Mouse (Mus musculus): ENCODE results near the gene Efhc1. TPM values are rescaled to one million over a fixed set of nuclear protein-coding genes. Genes with fewer than 3 reads are reported as not detected.

The Efhc1 gene
- polyA plus RNA-seq (2014; fragmentation: Nextera tagmentation; extraction: Ambion mirVana) = 2.4 and 3.4 TPM in 2 replicates

GRCm38 (mm10) chr1:20951300-20951763 is at the start of gene Efhc1:
Gene Efhc1 (plus strand): TSS chr1:20951626.
- H3K27ac ChIP-seq (ENCODE audit: low read depth, low read length) = peak within 1 kb of the TSS; percentile 59; the same call in 1 of the 2 replicates
- peak within 1 kb of the TSS; percentile 77 for H3K4me2 ChIP-seq (replicated peaks; ENCODE audit: low read depth, low read length)

DNA sequence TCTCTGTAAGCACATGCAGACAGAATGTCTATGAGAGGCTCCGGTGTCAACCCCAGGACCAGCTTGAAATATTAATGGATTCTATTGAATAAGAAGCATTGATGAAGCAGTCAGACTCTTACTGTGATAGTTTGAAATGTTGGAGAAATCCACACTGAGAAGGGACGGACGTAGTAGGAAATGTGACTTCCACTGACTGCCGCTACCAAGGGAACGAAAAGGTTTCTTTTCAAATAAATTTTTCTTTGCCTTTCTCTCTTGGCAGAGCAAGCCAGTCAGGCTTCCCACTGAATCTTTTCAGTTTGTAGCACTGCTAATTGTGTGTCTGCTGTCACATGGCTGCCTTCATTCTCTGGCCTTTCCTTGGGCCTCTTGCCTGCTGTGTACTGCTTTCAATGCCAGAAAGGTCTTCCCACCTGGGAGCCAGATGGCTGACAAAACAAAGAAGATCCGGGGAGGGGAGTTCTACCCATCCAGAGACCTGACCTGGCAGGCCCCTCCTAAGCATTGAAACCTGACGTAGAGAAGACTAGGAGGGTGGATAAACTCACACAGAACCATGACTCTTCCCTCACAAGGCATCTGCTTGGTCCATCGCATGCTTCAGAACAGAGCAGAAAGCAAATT is 45.8 kb upstream of the Efhc1 start:
- 88% methylated on average over 8 of the region's 8 CpGs for WGBS
- ATAC-seq (ENCODE audit: low FRiP score, low TSS enrichment) = no peak
- Histone ChIP-seq H3K27me3 (ENCODE audit: control insufficient read depth, insufficient read depth, low read length) (no peaks in the 10 kb centered on the region), H3K4me3 (ENCODE audit: low read length) (no peak overlapping the region), H3K4me1 (ENCODE audit: control insufficient read depth, insufficient read depth, low read length) (no peaks in the 10 kb centered on the region), H3K9me3 (ENCODE audit: control insufficient read depth, low read length) (no peaks in the 10 kb centered on the region), H3K36me3 (ENCODE audit: control insufficient read depth, insufficient read depth, low read length) (no peaks in the 10 kb centered on the region), H3K4me2 (replicated peaks; ENCODE audit: low read depth, low read length) (no peak overlapping the region), H3K27ac (ENCODE audit: low read depth, low read length) (no peak overlapping the region), H3K9ac (ENCODE audit: low read depth, low read length) (no peak overlapping the region)

More at GRCm38 (mm10) chr1:20951300-20951763, at the start of gene Efhc1:
- Histone ChIP-seq H3K27me3 (ENCODE audit: control insufficient read depth, insufficient read depth, low read length) (no peaks in the 10 kb centered on the region), H3K4me3 (ENCODE audit: low read length) (peak within 1 kb of the TSS; percentile 56), H3K9me3 (ENCODE audit: control insufficient read depth, low read length) (no peaks in the 10 kb centered on the region), H3K36me3 (ENCODE audit: control insufficient read depth, insufficient read depth, low read length) (no peaks in the 10 kb centered on the region), H3K9ac (ENCODE audit: low read depth, low read length) (peak within 1 kb of the TSS; percentile 68), H3K4me1 (ENCODE audit: control insufficient read depth, insufficient read depth, low read length) (peaks cover 3% of the 10 kb centered on the region; the same call in 1 of the 2 replicates)
- peak; percentile 98 for ATAC-seq (ENCODE audit: low FRiP score, low TSS enrichment)
- 2% methylated on average over 23 of the region's 23 CpGs for WGBS

GRCm38 (mm10) chr1:20906128-20906515 is 45.3 kb upstream of the Efhc1 start:
- no peak for ATAC-seq (ENCODE audit: low FRiP score, low TSS enrichment)
- Histone ChIP-seq H3K4me3 (ENCODE audit: low read length) (no peak overlapping the region), H3K4me1 (ENCODE audit: control insufficient read depth, insufficient read depth, low read length) (no peaks in the 10 kb centered on the region), H3K9ac (ENCODE audit: low read depth, low read length) (no peak overlapping the region), H3K4me2 (replicated peaks; ENCODE audit: low read depth, low read length) (no peak overlapping the region), H3K9me3 (ENCODE audit: control insufficient read depth, low read length) (no peaks in the 10 kb centered on the region), H3K36me3 (ENCODE audit: control insufficient read depth, insufficient read depth, low read length) (no peaks in the 10 kb centered on the region), H3K27ac (ENCODE audit: low read depth, low read length) (no peak overlapping the region), H3K27me3 (ENCODE audit: control insufficient read depth, insufficient read depth, low read length) (no peaks in the 10 kb centered on the region)
- 93% methylated on average over 9 of the region's 9 CpGs for WGBS

GRCm38 (mm10) chr1:20908541-20908940 is 42.9 kb upstream of the Efhc1 start:
- Histone ChIP-seq H3K36me3 (ENCODE audit: control insufficient read depth, insufficient read depth, low read length) (no peaks in the 10 kb centered on the region), H3K4me1 (ENCODE audit: control insufficient read depth, insufficient read depth, low read length) (peaks cover 6% of the 10 kb centered on the region; the same call in 1 of the 2 replicates), H3K4me2 (replicated peaks; ENCODE audit: low read depth, low read length) (no peak overlapping the region), H3K9ac (ENCODE audit: low read depth, low read length) (no peak overlapping the region), H3K27me3 (ENCODE audit: control insufficient read depth, insufficient read depth, low read length) (no peaks in the 10 kb centered on the region), H3K9me3 (ENCODE audit: control insufficient read depth, low read length) (no peaks in the 10 kb centered on the region), H3K27ac (ENCODE audit: low read depth, low read length) (no peak overlapping the region), H3K4me3 (ENCODE audit: low read length) (no peak overlapping the region)
- WGBS = 47% methylated on average over 4 of the region's 4 CpGs
- no peak for ATAC-seq (ENCODE audit: low FRiP score, low TSS enrichment)

DNA sequence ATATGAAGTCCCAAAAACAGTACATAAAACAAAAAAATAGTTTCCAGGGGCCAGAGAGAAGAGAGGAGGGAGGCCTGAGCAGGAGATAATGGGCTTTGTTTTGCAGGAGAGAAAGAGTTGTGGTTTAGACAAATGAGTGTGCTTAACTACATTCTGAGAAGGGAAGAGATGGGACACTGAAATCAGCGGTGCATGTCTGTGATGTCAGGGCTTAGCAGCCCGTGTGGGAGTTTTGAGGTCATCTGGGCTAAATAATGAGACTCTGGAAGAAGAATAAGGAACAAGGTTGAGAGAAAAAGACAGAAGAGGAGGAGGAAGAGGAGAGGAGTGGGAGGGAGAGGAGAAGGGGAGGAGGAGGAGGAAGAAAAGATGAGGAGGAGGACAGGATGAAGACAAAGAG is 39.3 kb upstream of the Efhc1 start:
- no peaks in the 10 kb centered on the region for H3K36me3 ChIP-seq (ENCODE audit: control insufficient read depth, insufficient read depth, low read length)
- no peak overlapping the region for H3K4me3 ChIP-seq (ENCODE audit: low read length)
- no peak overlapping the region for H3K4me2 ChIP-seq (replicated peaks; ENCODE audit: low read depth, low read length)
- H3K27me3 ChIP-seq (ENCODE audit: control insufficient read depth, insufficient read depth, low read length) = no peaks in the 10 kb centered on the region
- peaks cover 6% of the 10 kb centered on the region; the same call in 1 of the 2 replicates for H3K4me1 ChIP-seq (ENCODE audit: control insufficient read depth, insufficient read depth, low read length)
- peak overlapping the region; percentile 34; the same call in 1 of the 2 replicates for H3K27ac ChIP-seq (ENCODE audit: low read depth, low read length)
- no peak overlapping the region for H3K9ac ChIP-seq (ENCODE audit: low read depth, low read length)
- no peaks in the 10 kb centered on the region for H3K9me3 ChIP-seq (ENCODE audit: control insufficient read depth, low read length)
- peak; percentile 80 for ATAC-seq (ENCODE audit: low FRiP score, low TSS enrichment)
- WGBS = 16% methylated on average over 2 of the region's 2 CpGs

DNA sequence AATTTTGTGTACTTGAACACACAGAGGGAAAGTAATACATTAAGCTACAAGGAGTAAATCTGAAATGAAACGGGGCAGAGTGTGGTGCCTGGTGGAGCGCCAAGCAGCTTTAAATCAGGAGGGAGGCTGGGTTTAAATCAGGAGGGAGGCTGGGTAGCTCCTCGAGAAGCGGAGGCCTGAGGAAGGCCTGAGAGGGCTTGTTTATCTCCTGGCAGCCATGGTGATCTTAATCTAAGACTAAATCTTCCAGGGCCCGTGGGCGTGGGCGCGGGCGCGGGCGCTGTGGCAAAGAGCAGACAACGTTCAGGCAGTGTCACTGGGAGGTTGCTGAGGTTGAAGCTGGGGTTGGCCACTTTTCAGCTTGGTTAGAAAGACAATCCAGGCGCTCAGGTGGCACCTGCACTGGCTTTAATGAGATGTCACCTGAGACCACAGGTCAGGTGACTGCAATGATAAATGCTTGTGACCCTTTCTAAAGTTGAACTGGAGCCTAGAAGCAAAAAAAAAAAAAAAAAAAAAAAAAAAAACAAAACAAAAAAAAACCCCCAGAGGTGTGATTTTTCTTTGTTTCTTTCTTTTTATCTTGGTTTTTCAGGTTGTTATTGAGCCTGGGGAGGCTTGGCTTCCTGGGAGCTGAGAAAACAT is 38.8 kb upstream of the Efhc1 start:
- ATAC-seq (ENCODE audit: low FRiP score, low TSS enrichment) = peak; percentile 77
- 24% methylated on average over 13 of the region's 13 CpGs for WGBS
- no peaks in the 10 kb centered on the region for H3K27me3 ChIP-seq (ENCODE audit: control insufficient read depth, insufficient read depth, low read length)
- H3K9me3 ChIP-seq (ENCODE audit: control insufficient read depth, low read length) = no peaks in the 10 kb centered on the region
- no peak overlapping the region for H3K9ac ChIP-seq (ENCODE audit: low read depth, low read length)
- H3K27ac ChIP-seq (ENCODE audit: low read depth, low read length) = peak overlapping the region; percentile 34; the same call in 1 of the 2 replicates
- peak overlapping the region; percentile 21 for H3K4me2 ChIP-seq (replicated peaks; ENCODE audit: low read depth, low read length)
- no peaks in the 10 kb centered on the region for H3K36me3 ChIP-seq (ENCODE audit: control insufficient read depth, insufficient read depth, low read length)
- no peak overlapping the region for H3K4me3 ChIP-seq (ENCODE audit: low read length)
- H3K4me1 ChIP-seq (ENCODE audit: control insufficient read depth, insufficient read depth, low read length) = peaks cover 6% of the 10 kb centered on the region; the same call in 1 of the 2 replicates

GRCm38 (mm10) chr1:20914769-20915168 is 36.7 kb upstream of the Efhc1 start:
- Histone ChIP-seq H3K27ac (ENCODE audit: low read depth, low read length) (no peak overlapping the region), H3K4me1 (ENCODE audit: control insufficient read depth, insufficient read depth, low read length) (peaks cover 6% of the 10 kb centered on the region; the same call in 1 of the 2 replicates), H3K9me3 (ENCODE audit: control insufficient read depth, low read length) (no peaks in the 10 kb centered on the region), H3K36me3 (ENCODE audit: control insufficient read depth, insufficient read depth, low read length) (no peaks in the 10 kb centered on the region), H3K4me2 (replicated peaks; ENCODE audit: low read depth, low read length) (no peak overlapping the region), H3K4me3 (ENCODE audit: low read length) (no peak overlapping the region), H3K27me3 (ENCODE audit: control insufficient read depth, insufficient read depth, low read length) (no peaks in the 10 kb centered on the region), H3K9ac (ENCODE audit: low read depth, low read length) (no peak overlapping the region)
- 92% methylated on average over 3 of the region's 3 CpGs for WGBS
- ATAC-seq (ENCODE audit: low FRiP score, low TSS enrichment) = no peak

GRCm38 (mm10) chr1:20915608-20916007 is 35.8 kb upstream of the Efhc1 start:
- H3K9me3 ChIP-seq (ENCODE audit: control insufficient read depth, low read length) = no peaks in the 10 kb centered on the region
- no peak overlapping the region for H3K4me3 ChIP-seq (ENCODE audit: low read length)
- peaks cover 6% of the 10 kb centered on the region; the same call in 1 of the 2 replicates for H3K4me1 ChIP-seq (ENCODE audit: control insufficient read depth, insufficient read depth, low read length)
- H3K27me3 ChIP-seq (ENCODE audit: control insufficient read depth, insufficient read depth, low read length) = no peaks in the 10 kb centered on the region
- no peak overlapping the region for H3K4me2 ChIP-seq (replicated peaks; ENCODE audit: low read depth, low read length)
- no peak overlapping the region for H3K9ac ChIP-seq (ENCODE audit: low read depth, low read length)
- ATAC-seq (ENCODE audit: low FRiP score, low TSS enrichment) = no peak
- WGBS = 83% methylated on average over 5 of the region's 5 CpGs
- H3K36me3 ChIP-seq (ENCODE audit: control insufficient read depth, insufficient read depth, low read length) = no peaks in the 10 kb centered on the region
- H3K27ac ChIP-seq (ENCODE audit: low read depth, low read length) = no peak overlapping the region

DNA sequence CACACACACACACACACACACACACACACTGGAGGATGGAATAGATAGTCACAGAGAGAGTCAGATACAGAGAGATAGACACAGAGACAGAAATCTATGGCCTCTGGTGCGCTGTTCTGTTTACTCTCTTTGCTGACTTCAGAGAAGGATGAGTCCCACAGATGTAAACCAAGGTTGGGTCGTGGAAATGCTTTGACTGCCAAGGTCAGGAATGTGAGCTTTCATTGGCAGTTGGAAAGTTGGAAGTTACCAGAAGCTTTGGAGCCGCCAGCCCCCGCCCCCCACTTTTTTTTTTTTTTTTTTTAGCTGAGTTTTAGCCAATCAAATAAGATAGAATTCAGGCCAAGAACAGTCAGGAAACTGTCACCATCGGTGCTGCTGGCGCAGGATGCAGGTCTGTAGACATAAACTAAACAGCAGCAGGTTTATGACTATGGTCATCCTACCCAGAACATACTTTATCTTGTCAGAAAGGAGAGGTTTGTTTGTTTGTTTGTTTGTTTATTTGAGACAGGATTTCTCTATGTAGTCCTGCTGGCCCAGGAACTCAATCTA is 33.9 kb upstream of the Efhc1 start:
- ATAC-seq (ENCODE audit: low FRiP score, low TSS enrichment) = no peak
- H3K9me3 ChIP-seq (ENCODE audit: control insufficient read depth, low read length) = no peaks in the 10 kb centered on the region
- H3K36me3 ChIP-seq (ENCODE audit: control insufficient read depth, insufficient read depth, low read length) = no peaks in the 10 kb centered on the region
- peaks cover 6% of the 10 kb centered on the region; the same call in 1 of the 2 replicates for H3K4me1 ChIP-seq (ENCODE audit: control insufficient read depth, insufficient read depth, low read length)
- H3K27me3 ChIP-seq (ENCODE audit: control insufficient read depth, insufficient read depth, low read length) = no peaks in the 10 kb centered on the region
- no peak overlapping the region for H3K4me2 ChIP-seq (replicated peaks; ENCODE audit: low read depth, low read length)
- H3K9ac ChIP-seq (ENCODE audit: low read depth, low read length) = no peak overlapping the region
- 79% methylated on average over 6 of the region's 6 CpGs for WGBS
- H3K4me3 ChIP-seq (ENCODE audit: low read length) = no peak overlapping the region
- H3K27ac ChIP-seq (ENCODE audit: low read depth, low read length) = no peak overlapping the region

Data from kidney, embryonic 14.5 days (tissue).